Mouse (Mus musculus): ENCODE data around the gene Ccr10.
"Not testable (repeated sequence)": the region's sequence is repeated elsewhere in the genome, so short reads cannot be mapped to it uniquely, and the experiment has no call there.

Gene Ccr10

DNA sequence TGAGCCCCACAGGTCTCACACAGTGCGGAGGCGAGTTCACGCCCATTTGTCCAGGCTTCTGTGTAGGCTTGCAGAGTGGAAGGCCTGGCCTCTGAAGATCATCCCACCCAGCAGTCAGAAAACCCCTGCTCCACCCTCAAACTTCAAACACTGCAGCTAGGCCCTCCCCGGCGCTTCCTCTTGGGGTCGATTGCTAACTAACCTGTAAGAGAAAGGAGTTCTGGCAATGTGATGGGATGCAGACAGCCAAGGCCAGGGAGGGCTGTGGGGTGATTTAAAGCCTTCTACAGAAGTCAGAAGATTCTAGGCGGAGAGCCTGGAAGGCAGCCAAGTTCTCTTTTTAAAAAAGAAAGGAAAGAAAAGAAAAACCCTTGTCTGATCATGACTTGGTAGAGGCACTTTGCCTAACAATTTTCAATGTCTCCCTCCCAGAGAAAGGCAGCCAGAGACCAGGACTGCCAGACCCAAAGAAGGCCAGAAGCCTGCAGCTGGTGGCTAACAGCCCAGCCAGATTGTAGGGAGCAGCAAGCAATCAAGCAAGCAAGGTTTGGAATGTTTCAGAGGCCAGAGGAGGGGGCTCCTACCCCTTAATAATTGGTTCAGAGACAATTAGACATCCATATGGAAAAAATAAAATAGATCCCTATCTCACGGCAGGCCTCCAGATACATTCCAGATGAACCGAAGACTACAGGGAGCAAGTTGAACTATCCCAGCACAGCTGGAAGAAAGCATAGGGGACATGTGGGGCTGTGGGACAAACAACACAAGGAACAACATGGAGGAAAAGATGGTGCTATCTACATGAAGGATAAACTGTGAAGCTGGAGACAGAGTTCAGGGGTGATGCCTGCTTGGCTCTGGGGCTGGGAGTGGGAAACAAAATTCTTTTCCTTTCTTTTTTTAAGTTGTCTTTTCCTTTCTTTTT is 25.8 kb downstream of the Ccr10 start:
- peak; percentile 72 for DNase-seq

DNA sequence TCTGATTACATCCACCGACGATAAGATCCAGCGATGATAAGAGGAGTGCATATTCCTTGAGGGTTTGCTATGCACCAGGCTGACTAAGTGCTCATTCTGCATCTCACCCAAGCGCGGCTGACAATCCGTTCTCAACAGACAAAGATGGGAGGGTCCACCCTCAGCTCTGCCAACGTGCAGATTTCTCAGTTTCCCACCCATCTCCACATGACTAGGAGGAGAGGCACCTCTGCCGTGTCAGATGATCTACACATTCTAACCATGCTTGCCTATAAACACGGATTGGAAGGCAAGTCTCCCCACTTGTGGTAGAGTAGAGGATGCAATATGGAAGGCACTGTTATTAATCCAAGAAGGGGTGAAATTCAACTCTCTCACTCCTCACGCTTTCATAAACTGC is 26.5 kb downstream of the Ccr10 start:
- DNase-seq: no peak

GRCm38 (mm10) chr11:101146377-101146776 is 28.9 kb downstream of the Ccr10 start:
- DNase-seq: no peak

DNA sequence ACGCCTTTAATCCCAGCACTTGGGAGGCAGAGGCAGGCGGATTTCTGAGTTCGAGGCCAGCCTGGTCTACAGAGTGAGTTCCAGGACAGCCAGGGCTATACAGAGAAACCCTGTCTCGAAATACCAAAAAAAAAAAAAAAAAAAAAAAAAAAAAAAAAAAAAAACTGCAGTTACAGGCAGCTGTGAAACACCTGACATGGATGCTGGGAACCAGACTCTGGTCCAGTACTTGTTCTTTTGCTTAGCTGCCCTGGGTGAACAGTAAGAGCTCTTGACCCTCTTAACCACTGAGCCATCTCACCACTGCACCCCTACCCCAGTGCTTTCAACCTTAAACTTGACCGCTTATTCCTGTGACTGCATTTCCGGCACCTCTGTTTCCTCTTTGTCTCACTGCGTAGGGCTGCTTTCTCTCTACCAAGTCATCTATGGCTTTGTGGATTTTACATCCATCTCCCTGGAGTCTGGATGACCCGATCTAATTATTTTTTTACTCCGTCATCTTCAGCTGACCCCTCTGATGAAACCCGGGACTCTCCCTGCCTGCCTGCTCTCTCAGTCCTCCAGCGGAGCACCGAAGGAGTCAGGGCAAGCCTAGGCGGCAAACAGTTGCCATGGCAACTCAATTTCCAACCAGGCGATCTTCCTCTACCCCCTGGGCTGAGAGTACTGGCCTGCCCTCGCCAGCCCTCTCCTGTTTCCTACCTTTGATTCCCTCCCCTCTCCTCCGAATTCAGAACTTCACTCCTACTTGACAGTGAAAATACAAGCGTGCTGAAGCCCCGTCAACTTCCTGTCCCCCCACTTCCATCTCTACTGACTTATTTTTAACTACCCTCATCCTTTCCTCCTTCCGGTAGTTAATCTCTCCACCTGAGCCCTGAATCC is 31.7 kb downstream of the Ccr10 start:
- peak; percentile 67 for DNase-seq

- no peak for DNase-seq
Observed at GRCm38 (mm10) chr11:101142215-101142967, 32.9 kb downstream of the Ccr10 start.

DNA sequence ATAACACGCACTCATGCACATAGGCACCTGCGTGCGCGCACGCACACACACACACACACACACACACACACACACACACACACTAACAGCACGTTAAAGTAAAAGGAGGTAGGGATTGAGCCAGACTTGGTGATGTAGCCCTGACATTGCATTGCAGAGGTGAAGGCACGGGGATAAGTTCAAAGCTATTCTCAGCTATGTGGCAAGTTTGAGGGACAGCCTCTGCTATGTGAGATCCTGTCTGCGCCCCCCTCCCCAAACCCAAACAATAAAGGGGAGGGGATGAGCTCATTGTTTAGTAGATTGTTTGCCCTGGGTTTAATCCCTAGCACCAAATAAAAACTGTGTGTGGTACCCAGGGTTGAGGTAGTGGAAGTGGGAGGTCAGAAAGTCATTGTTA is 34.2 kb downstream of the Ccr10 start:
- no peak for DNase-seq

DNA sequence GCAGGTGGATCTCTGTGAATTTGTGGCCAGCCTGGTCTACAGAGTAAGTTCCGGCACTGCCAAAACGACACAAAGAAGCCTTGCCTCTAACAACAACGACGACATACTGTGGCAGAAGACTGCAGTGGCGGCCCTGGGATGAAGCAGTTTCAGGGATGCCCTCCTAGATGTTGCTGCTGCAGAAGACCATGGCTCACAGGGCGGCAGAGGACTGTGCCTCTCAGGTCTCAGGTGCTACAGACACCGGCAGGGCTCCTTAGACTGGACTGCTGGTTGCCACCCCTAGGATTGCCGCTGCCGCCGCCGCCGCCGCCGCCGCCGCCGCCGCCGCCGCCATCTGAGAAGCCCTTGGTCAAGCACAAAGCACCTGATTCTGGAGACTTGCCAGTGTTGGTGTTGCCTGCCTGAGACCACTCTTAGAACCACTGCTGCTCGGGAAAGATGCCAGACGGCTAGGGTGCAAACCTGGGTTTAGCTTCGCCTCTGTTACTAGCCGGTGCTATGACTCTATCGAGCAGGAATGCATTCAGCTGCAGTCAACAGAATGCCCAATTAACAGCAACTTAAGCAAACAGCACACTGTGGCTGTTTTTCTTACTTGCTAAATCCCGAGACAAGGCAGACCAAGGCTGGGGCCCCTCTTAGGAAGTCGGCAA is 35.0 kb downstream of the Ccr10 start:
- DNase-seq: peak; percentile 58

- DNase-seq: peak; percentile 84
Observed at GRCm38 (mm10) chr11:101138536-101139181, 36.6 kb downstream of the Ccr10 start.

DNA sequence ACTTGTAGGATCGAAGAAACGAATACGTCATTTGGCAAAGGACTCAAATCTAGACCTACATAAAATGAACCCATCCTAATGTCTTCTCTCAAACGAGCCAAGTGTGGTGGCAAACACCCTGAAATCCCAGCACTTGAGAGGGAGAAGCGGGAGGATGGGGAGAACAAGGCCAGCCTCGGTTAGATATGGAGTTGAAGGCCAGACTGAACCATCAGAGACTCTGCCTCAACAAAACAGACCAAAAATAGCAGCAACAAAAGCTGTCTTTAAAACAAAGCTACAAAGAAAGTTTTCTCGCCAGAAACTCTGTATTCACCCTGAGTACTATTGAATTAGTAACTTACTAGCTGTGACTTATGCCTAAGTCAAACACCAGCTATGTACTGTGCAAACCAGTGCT is 38.2 kb downstream of the Ccr10 start:
- DNase-seq: no peak

GRCm38 (mm10) chr11:101134217-101134865 is 40.9 kb downstream of the Ccr10 start:
- no peak for DNase-seq

DNA sequence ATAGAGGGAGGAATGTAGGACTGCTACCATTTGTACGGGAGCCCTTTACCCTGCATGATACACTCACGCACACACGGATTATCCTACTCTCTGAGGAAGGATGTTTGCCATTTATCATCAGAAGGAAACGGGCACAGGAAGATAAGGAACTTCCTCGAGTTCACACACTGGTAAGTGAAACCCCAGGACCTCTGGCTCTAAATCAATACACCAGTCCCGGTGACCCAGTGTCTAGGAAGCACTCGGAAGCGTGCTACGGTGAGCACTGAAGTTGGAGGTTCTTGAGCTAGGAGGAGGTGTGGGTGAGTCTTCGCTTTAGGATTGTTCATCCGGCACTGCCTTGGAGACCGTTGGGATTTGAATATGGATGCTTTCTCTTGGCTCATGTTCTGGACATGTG is 42.2 kb downstream of the Ccr10 start:
- DNase-seq: peak; percentile 52

DNA sequence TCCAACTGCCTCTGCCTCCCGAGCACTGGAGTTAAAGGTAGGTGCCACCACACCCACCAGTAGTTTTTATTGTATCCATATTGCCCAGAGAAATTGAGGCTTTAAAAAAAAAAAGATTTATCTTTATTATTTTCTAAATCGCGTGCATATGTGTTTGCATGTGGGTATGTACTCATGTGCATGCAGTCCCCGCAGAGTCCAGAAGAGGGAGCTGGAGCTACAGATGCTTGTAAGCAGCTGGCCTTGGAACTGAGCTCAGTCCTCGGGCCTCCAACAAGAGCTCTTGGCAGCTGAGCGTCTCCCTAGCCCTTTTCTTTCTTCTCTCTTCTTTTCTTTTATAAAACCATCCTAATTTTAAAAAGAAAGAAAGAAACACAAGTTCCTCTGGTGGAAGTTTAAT is 43.5 kb downstream of the Ccr10 start:
- peak; percentile 66 for DNase-seq

GRCm38 (mm10) chr11:101131187-101131586 is 44.1 kb downstream of the Ccr10 start:
- no peak for DNase-seq

DNA sequence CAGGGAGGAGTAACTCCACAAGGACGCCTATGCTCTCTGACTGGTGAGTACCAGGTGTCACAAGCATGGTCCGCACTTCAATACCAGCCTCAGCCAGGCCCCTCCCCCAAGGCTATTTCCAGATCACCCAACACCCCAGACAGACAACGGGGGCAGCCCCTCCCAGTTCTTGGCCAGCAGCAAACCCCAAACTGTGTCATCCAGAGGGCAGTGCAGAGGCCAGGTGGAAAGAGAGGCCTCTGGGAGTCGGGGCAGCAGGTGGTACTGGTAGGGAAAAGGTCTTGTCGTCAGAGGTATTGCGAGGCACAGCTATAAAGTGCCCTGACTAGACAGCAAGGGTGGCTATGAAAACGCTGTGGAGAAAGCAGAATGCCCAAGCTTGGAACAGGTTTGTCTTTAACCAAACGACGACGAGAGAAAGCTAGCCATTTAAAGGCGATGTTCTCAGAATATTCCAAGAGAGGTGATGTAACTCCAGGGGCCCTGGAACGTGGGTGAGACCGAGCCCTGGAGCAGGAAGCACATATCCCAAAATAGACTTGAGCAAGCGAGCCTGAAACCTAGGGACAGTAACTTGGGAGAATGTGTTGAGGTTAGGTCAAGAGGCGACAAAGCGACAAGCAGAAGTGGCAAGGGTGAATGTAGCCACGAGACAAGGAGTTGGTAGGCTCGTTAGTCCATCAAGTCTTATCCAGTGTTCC is 45.0 kb downstream of the Ccr10 start:
- peak; percentile 31 for DNase-seq

- DNase-seq: no peak
Observed at GRCm38 (mm10) chr11:101128996-101129577, 46.2 kb downstream of the Ccr10 start.

GRCm38 (mm10) chr11:101127075-101127474 is 48.2 kb downstream of the Ccr10 start:
- DNase-seq: peak; percentile 50

DNA sequence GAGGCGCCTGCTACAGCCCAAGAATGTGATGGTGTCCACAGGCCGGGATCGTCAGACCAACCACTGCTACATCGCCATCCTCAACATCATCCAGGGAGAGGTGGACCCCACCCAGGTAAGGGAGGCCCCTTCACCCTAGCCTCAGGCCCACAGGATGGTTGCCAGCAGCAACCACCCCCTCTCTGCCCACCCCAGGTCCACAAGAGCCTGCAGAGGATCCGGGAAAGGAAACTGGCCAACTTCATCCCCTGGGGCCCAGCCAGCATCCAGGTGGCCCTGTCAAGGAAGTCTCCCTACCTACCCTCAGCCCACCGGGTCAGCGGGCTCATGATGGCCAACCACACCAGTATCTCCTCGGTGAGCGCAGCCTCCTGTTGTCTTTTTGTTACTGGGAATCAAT is 50.2 kb downstream of the Ccr10 start:
- not testable (repeated sequence) for DNase-seq

DNA sequence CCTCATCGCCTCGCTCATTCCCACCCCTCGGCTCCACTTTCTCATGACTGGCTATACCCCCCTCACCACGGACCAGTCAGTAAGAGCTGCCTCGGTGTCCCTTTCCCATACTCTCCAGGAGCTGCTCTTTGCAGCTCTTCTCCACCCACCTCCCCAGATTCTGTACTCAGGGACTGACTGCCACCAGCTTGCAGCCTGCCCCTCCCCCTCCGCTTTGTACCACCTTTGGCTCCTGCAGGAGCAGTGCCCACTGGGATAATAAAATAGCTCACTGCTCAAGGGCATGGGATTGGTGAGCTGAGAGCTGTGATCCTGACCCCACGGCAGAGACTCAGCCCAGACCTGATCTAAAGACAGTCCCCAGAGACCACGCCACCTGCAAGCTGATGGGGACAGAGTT is 50.7 kb downstream of the Ccr10 start:
- DNase-seq: peak; percentile 33

All from kidney, postnatal 10 days (tissue).